Mouse (Mus musculus): ENCODE results near the gene Olfr951.

Gene Olfr951

DNA sequence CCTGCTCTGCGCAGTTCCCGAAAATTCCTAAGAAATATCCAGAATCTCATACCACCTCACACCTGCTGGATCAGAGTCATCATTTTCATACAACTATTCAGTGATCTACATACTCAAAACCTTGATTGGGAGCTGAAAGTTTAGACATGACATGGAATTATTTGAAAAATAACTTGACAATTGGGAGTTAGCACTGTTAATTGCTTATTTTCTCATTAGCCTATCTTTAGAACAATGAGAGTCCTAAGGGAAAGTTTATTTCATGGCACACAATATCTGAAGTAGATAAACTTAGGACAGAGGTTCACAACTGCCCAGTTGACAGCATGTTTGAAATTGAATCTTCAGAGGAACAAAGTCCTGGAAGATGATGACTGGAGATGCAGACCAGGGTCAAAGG is at the start of gene Olfr951:
TSS of gene Olfr951 (plus strand) at position 301 of the 400 bp plus-strand sequence.
- no peak for DNase-seq

DNA sequence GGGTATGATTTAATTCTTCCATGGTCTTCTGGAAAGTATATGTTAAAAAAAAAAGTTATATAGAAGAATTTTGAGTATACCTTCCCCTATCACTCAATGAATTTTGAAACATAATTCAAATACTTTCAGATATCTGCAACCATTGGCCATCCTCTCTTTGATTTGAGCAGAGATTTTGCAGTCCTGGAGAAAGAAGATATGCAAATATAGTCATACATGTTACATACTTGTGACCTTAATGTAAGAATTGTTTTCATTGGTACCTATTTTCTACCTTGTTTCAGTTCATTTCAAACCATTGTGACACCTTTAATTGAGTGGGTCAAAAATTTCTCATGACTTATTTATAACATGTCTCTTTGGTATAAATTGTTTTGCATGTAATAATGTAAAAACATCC is 39.8 kb downstream of the Olfr951 start, which contains the start of gene Olfr952:
TSS of gene Olfr952 (minus strand) at position 101 of the 400 bp plus-strand sequence.
- DNase-seq: no peak

Data from liver (tissue).